Mouse (Mus musculus): ENCODE measurements around the gene Zfp541.

DNA sequence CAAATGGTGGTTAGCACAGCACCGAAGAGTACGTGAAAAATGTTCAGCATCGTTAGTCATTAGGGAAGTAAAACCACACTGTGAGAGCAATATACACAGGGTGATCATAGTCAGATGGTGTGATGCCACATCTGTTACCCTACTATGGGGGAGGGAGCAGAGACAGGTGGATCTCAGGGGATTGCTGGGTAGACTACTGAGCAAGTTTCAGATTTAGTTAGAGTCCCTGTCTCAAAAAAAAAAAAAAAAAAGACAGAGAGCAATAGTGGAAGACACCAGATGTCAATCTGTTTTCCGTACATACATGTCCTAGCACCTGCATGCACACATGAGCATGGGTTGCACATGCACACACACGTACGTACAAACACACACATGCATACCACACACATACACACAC, 5.9 kb upstream of the Zfp541 start:
- TF ChIP-seq CTCF (IDR thresholded peaks at IDR 0.05; ENCODE audit: borderline replicate concordance, extremely low read depth, insufficient read depth, insufficient read length) (no peak), POLR2A (IDR thresholded peaks at IDR 0.05; ENCODE audit: borderline replicate concordance, extremely low read depth, insufficient read depth, insufficient read length, poor library complexity, severe bottlenecking) (no peak)

Measured in brain, embryonic 14.5 days (tissue).